Mouse (Mus musculus): ENCODE measurements around the gene Bbs2. TPM values are rescaled to one million over a fixed set of nuclear protein-coding genes. Genes with fewer than 3 reads are reported as not detected.
"Not testable (repeated sequence)": the region's sequence is repeated elsewhere in the genome, so short reads cannot be mapped to it uniquely, and the experiment has no call there.

The Bbs2 gene
- total and polyA plus RNA-seq, 3 experiments, result 6.1 to 14.1 (median 8.5) TPM

GRCm38 (mm10) chr8:94052696-94053095 lies 46.0 kb downstream of the Bbs2 start:
- 83% methylated on average over 12 of the region's 12 CpGs for WGBS
- DNase-seq, result no peak
- no peaks in the 10 kb centered on the region for H3K79me2 ChIP-seq (replicated peaks; ENCODE audit: control insufficient read depth, insufficient read depth, low read length)
- no peaks in the 10 kb centered on the region for H3K27me3 ChIP-seq (ENCODE audit: control insufficient read depth, insufficient read depth, low read length)
- no peaks in the 10 kb centered on the region; the same call in 1 of the 2 replicates for H3K36me3 ChIP-seq (ENCODE audit: control insufficient read depth, insufficient read depth, low read length)
- H3K9ac ChIP-seq (ENCODE audit: low read depth, low read length), result no peak overlapping the region
- H3K4me1 ChIP-seq (ENCODE audit: control insufficient read depth, insufficient read depth, low read length), result no peaks in the 10 kb centered on the region
- H3K4me3 ChIP-seq, result no peak overlapping the region
- H3K27ac ChIP-seq, result no peak overlapping the region
- intact Hi-C loops (cut with DNase I), result loop anchor here (10.0 kb wide), 1 partner anchor 388 kb away; no protein-coding TSS in a partner anchor
- TF ChIP-seq EP300 (IDR thresholded peaks at IDR 0.05; ENCODE audit: insufficient read depth, low read depth, low read length) (no peak), CTCF (IDR thresholded peaks at IDR 0.05) (no peak), POLR2A (IDR thresholded peaks at IDR 0.05; ENCODE audit: insufficient read depth, low read depth, low read length) (no peak)

DNA sequence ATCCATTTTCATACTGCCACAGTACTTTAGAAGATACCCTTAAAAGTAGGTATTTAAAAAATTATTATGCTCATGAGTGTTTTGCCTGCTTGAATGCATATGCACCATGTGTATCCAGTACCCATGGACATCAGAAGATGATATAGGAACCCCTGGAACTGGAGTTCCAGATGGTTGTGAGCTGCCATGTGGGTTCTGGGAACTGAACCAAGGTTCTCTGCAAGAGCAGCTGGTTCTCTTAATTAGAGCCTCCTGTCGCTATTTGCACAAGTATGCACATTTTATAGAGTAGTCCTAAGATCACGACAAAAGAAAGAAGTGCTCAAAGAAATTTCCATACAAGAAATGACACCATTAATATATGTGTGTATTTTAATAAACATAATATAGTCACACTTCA lies 50.9 kb downstream of the Bbs2 start:
- TF ChIP-seq POLR2A (IDR thresholded peaks at IDR 0.05; ENCODE audit: insufficient read depth, low read depth, low read length) (no peak), CTCF (IDR thresholded peaks at IDR 0.05) (no peak), EP300 (IDR thresholded peaks at IDR 0.05; ENCODE audit: insufficient read depth, low read depth, low read length) (no peak)
- H3K9ac ChIP-seq (ENCODE audit: low read depth, low read length), result no peak overlapping the region
- intact Hi-C loops (cut with DNase I), result no loop called here
- no peak for DNase-seq
- no peak overlapping the region for H3K4me3 ChIP-seq
- H3K4me1 ChIP-seq (ENCODE audit: control insufficient read depth, insufficient read depth, low read length), result no peaks in the 10 kb centered on the region
- no peak overlapping the region for H3K27ac ChIP-seq
- no peaks in the 10 kb centered on the region for H3K27me3 ChIP-seq (ENCODE audit: control insufficient read depth, insufficient read depth, low read length)
- 69% methylated on average over 2 of the region's 2 CpGs for WGBS
- no peaks in the 10 kb centered on the region; the same call in 1 of the 2 replicates for H3K79me2 ChIP-seq (replicated peaks; ENCODE audit: control insufficient read depth, insufficient read depth, low read length)
- H3K36me3 ChIP-seq (ENCODE audit: control insufficient read depth, insufficient read depth, low read length), result no peaks in the 10 kb centered on the region; the same call in 1 of the 2 replicates

- intact Hi-C loops (cut with DNase I), result no loop called here
- DNase-seq, result no peak
- H3K27ac ChIP-seq, result peak overlapping the region; percentile 78
Observed at GRCm38 (mm10) chr8:94037806-94038205, 60.9 kb downstream of the Bbs2 start.

GRCm38 (mm10) chr8:94036944-94037524 lies 61.7 kb downstream of the Bbs2 start, which contains the start of the genes Nudt21 and Ogfod1:
Nudt21 (minus strand) TSS chr8:94037031.
Ogfod1 (plus strand) TSS chr8:94037198.
- Histone ChIP-seq H3K27me3 (ENCODE audit: control insufficient read depth, insufficient read depth, low read length) (no peaks in the 10 kb centered on the region), H3K4me3 (peak within 1 kb of the TSS; percentile 85), H3K27ac (peak within 1 kb of the TSS; percentile 78), H3K36me3 (ENCODE audit: control insufficient read depth, insufficient read depth, low read length) (peaks cover 2% of the 10 kb centered on the region), H3K79me2 (replicated peaks; ENCODE audit: control insufficient read depth, insufficient read depth, low read length) (peaks cover 6% of the 10 kb centered on the region), H3K9ac (ENCODE audit: low read depth, low read length) (peak within 1 kb of the TSS; percentile 65), H3K4me1 (ENCODE audit: control insufficient read depth, insufficient read depth, low read length) (peaks cover 4% of the 10 kb centered on the region)
- TF ChIP-seq EP300 (IDR thresholded peaks at IDR 0.05; ENCODE audit: insufficient read depth, low read depth, low read length) (no peak), CTCF (IDR thresholded peaks at IDR 0.05) (no peak), POLR2A (IDR thresholded peaks at IDR 0.05; ENCODE audit: insufficient read depth, low read depth, low read length) (peak; percentile 76)
- WGBS, result under 1% methylated on average over 41 of the region's 41 CpGs
- intact Hi-C loops (cut with DNase I), result loop anchor here (1.0 kb wide), 1 partner anchor 25 kb away; the partner anchor contains the start of gene Amfr
- DNase-seq, result peak; percentile 90 to 95

More at GRCm38 (mm10) chr8:94037806-94038205, 60.9 kb downstream of the Bbs2 start:
- H3K27me3 ChIP-seq (ENCODE audit: control insufficient read depth, insufficient read depth, low read length), result no peaks in the 10 kb centered on the region
- H3K4me3 ChIP-seq, result peak overlapping the region; percentile 85
- H3K36me3 ChIP-seq (ENCODE audit: control insufficient read depth, insufficient read depth, low read length), result peaks cover 2% of the 10 kb centered on the region
- peaks cover 6% of the 10 kb centered on the region for H3K79me2 ChIP-seq (replicated peaks; ENCODE audit: control insufficient read depth, insufficient read depth, low read length)
- WGBS, result 8% methylated on average over 15 of the region's 15 CpGs
- no peak for TF ChIP-seq EP300 (IDR thresholded peaks at IDR 0.05; ENCODE audit: insufficient read depth, low read depth, low read length)
- TF ChIP-seq POLR2A (IDR thresholded peaks at IDR 0.05; ENCODE audit: insufficient read depth, low read depth, low read length), result no peak
- no peak for TF ChIP-seq CTCF (IDR thresholded peaks at IDR 0.05)
- peak overlapping the region; percentile 49; the same call in 1 of the 2 replicates for H3K9ac ChIP-seq (ENCODE audit: low read depth, low read length)
- H3K4me1 ChIP-seq (ENCODE audit: control insufficient read depth, insufficient read depth, low read length), result peaks cover 4% of the 10 kb centered on the region

DNA sequence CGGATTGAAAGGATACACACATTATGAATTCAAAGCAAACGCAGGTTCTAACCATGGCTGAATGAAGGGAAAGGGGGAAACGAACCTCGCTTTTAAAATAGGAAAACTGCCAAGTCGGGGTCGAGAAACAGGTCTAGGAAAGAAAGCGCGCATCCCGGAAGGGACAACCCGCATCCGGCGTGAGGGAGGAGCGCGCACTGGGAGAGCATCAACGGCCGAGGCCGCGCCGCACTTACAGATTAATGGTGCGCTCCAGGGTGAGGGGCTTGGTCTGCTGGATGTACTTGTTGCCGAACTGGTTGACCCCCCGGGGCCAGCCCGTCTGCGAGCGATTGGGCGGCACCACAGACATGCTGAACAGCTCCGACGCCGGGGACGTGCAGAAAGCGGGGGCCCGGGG lies 62.2 kb downstream of the Bbs2 start:
- H3K4me3 ChIP-seq, result peak overlapping the region; percentile 85
- not testable (repeated sequence) for H3K79me2 ChIP-seq (replicated peaks; ENCODE audit: control insufficient read depth, insufficient read depth, low read length); H3K27me3 ChIP-seq (ENCODE audit: control insufficient read depth, insufficient read depth, low read length); H3K4me1 ChIP-seq (ENCODE audit: control insufficient read depth, insufficient read depth, low read length); H3K36me3 ChIP-seq (ENCODE audit: control insufficient read depth, insufficient read depth, low read length)
- H3K9ac ChIP-seq (ENCODE audit: low read depth, low read length), result peak overlapping the region; percentile 56
- WGBS, result under 1% methylated on average over 26 of the region's 32 CpGs
- peak overlapping the region; percentile 60 for H3K27ac ChIP-seq
- intact Hi-C loops (cut with DNase I), result loop anchor here (1.0 kb wide), 1 partner anchor 24 kb away; the partner anchor contains the start of gene Amfr
- DNase-seq, result peak in 1 of 2 experiments; percentile 55

DNA sequence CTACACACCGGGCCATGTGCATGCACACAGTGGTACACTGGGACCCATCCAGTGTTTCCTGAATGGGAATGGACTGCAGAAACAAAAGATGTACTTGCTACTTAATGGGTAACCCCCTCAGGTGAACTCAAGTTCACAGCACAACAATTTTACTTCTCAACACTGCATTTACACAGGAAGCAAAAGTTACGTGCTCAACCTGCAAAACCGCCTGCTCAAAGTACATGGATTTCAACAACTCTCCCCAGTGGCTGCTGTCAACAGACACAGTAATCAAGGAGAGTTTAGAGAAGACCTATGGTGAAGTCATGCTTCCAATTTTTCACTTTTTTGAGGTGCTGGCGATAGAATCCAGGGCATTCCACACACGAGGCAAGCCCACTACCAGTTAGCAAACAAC lies 63.5 kb downstream of the Bbs2 start:
- H3K4me3 ChIP-seq, result no peak overlapping the region
- no peaks in the 10 kb centered on the region for H3K27me3 ChIP-seq (ENCODE audit: control insufficient read depth, insufficient read depth, low read length)
- peaks cover 2% of the 10 kb centered on the region for H3K36me3 ChIP-seq (ENCODE audit: control insufficient read depth, insufficient read depth, low read length)
- 59% methylated on average over 5 of the region's 5 CpGs for WGBS
- H3K27ac ChIP-seq, result no peak overlapping the region
- no peak for DNase-seq
- peaks cover 6% of the 10 kb centered on the region for H3K79me2 ChIP-seq (replicated peaks; ENCODE audit: control insufficient read depth, insufficient read depth, low read length)
- TF ChIP-seq CTCF (IDR thresholded peaks at IDR 0.05) (no peak), POLR2A (IDR thresholded peaks at IDR 0.05; ENCODE audit: insufficient read depth, low read depth, low read length) (no peak), EP300 (IDR thresholded peaks at IDR 0.05; ENCODE audit: insufficient read depth, low read depth, low read length) (no peak)
- intact Hi-C loops (cut with DNase I), result no loop called here
- peaks cover 4% of the 10 kb centered on the region for H3K4me1 ChIP-seq (ENCODE audit: control insufficient read depth, insufficient read depth, low read length)
- H3K9ac ChIP-seq (ENCODE audit: low read depth, low read length), result no peak overlapping the region
